Mouse (Mus musculus) E14TG2a.4 (cell line): ENCODE results near the gene Smg7.
"Not testable (repeated sequence)": the region's sequence is repeated elsewhere in the genome, so short reads cannot be mapped to it uniquely, and the experiment has no call there.

Source experiments
- H3K27me3 ChIP-seq: 2 replicates; pipeline ENCODE4 v1.6.1; 2014; ENCODE audit warnings: low read length, control low read depth; ENCODE audit not compliant: insufficient read depth
- H3K36me3 ChIP-seq: 2 replicates; pipeline ENCODE4 v1.6.1; 2014; ENCODE audit warnings: low read length, control low read depth; ENCODE audit not compliant: insufficient read depth
- H3K4me1 ChIP-seq: replicated peaks from 2 replicates; pipeline ENCODE4 v1.6.1; 2014; ENCODE audit warnings: low read depth, low read length, control low read depth
- H3K4me3 ChIP-seq: replicated peaks from 2 replicates; pipeline ENCODE4 v1.5.1; 2014; ENCODE audit warnings: mild to moderate bottlenecking, low read length
- H3K9me3 ChIP-seq: 2 replicates; pipeline ENCODE4 v1.6.1; 2014; ENCODE audit warnings: low read length, control low read depth
- CTCF ChIP-seq: conservative IDR thresholded peaks from 2 replicates; pipeline ENCODE4 v1.5.1; 2014; ENCODE audit warnings: low read length
- NANOG ChIP-seq: IDR thresholded peaks from 2 replicates; pipeline ENCODE4 v1.6.1; 2014; ENCODE audit warnings: borderline replicate concordance, low read length, mixed read lengths
- POU5F1 ChIP-seq: IDR thresholded peaks from 2 replicates; pipeline ENCODE4 v1.6.1; 2014; ENCODE audit warnings: low read length, borderline replicate concordance

Smg7 gene

DNA sequence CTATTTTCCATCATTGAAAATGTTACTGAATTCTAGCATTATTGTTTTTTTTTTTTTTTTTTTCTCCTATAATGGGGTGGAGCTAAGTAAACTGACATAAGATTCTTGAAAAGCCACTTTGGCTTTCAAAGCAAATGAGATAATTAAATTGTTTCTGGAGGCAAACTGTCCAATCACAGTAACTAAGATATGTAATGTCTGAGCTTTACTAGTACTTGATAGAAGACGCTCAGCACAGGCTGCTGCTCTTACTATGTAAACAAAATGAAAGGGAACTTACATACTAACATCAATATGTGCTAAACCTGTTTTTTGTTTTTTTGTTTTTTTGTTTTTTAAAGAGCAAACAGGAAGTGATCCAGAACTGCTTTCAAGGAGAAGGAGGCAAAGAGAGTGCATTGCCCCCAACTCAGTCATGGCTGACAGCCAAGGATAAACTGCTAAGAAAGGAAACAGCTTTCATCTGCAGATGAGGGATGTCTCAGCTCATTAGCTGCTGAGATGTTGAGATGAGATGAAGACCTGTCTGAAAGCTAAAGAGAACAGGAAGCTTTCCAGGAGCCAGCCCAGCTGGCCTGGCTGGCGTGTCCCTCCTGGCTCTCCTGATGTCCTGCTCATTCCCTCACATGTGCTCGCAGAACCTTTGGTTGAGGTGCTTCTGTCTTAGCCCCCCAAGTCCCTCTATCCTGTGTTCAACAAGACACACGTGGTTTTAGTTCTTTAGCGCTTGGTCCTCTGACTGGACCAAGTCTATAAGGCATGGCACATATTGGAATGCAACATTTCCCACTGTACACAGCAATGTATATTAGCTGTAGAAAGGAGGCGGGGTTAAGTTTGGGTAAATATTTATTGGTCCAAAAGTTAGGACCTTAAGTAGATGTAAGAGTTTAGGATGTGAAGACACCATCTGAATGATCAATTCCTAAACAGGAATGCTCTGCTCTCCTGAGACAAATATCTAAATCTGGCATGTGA is 11.3 kb upstream of the Smg7 start:
- H3K9me3 ChIP-seq, result no peaks in the 10 kb centered on the region
- H3K4me3 ChIP-seq, result no peak overlapping the region
- no peaks in the 10 kb centered on the region for H3K36me3 ChIP-seq
- TF ChIP-seq NANOG (no peak), POU5F1 (no peak), CTCF (no peak)
- no peaks in the 10 kb centered on the region for H3K27me3 ChIP-seq
- peaks cover 59% of the 10 kb centered on the region for H3K4me1 ChIP-seq

GRCm38 (mm10) chr1:152904469-152904868 is 2.0 kb upstream of the Smg7 start:
- Histone ChIP-seq H3K27me3 (no peaks in the 10 kb centered on the region), H3K4me1 (peaks cover 47% of the 10 kb centered on the region), H3K9me3 (no peaks in the 10 kb centered on the region), H3K4me3 (peak overlapping the region; percentile 92; the same call in 1 of the 2 replicates), H3K36me3 (peaks cover 3% of the 10 kb centered on the region; the same call in 1 of the 2 replicates)
- TF ChIP-seq CTCF, result no peak
- no peak for TF ChIP-seq POU5F1
- no peak for TF ChIP-seq NANOG

DNA sequence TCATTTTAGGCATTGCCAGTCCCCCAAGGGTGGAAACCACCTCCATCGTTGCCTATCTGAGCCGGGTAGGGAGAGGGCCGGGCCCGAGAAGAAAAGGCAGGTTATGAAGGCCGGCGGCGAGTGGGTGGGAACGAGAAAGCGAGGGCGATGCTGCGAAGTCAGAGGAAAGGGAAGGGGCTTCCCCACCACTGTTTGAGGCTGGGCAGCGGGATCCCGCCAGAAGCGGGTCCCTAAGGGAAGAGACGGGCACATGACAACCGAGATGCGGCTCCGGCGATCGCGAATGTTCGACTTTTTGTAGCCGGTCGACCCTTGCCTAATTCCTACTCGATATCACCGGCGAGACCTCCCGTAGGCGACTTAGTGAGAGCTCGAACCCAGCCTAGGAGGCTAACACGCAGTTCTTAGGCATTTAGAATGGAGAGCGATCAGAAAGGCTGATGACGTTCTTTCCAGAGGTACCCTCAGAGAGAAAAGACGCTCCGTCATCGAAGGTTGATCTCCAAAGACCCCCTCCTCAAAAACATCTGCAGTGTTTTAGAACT is 1.2 kb upstream of the Smg7 start:
- H3K9me3 ChIP-seq, result no peaks in the 10 kb centered on the region
- peak overlapping the region; percentile 92 for H3K4me3 ChIP-seq
- H3K4me1 ChIP-seq, result peaks cover 52% of the 10 kb centered on the region
- no peaks in the 10 kb centered on the region for H3K27me3 ChIP-seq
- TF ChIP-seq NANOG, result no peak
- no peak for TF ChIP-seq POU5F1
- TF ChIP-seq CTCF, result no peak
- H3K36me3 ChIP-seq, result peaks cover 8% of the 10 kb centered on the region; the same call in 1 of the 2 replicates

GRCm38 (mm10) chr1:152902665-152903516 is 445 bp upstream of the Smg7 start:
- H3K27me3 ChIP-seq, result no peaks in the 10 kb centered on the region
- H3K9me3 ChIP-seq, result no peaks in the 10 kb centered on the region

GRCm38 (mm10) chr1:152901419-152901764 is 1.1 kb downstream of the Smg7 start:
- peaks cover 23% of the 10 kb centered on the region for H3K36me3 ChIP-seq
- no peaks in the 10 kb centered on the region for H3K27me3 ChIP-seq
- H3K4me3 ChIP-seq, result peak overlapping the region; percentile 94
- H3K9me3 ChIP-seq, result no peaks in the 10 kb centered on the region
- H3K4me1 ChIP-seq, result peaks cover 67% of the 10 kb centered on the region
- TF ChIP-seq CTCF, result no peak
- no peak for TF ChIP-seq NANOG
- no peak for TF ChIP-seq POU5F1

More at GRCm38 (mm10) chr1:152902665-152903516, 445 bp upstream of the Smg7 start:
- Histone ChIP-seq H3K4me1 (peaks cover 55% of the 10 kb centered on the region), H3K36me3 (peaks cover 10% of the 10 kb centered on the region), H3K4me3 (peak overlapping the region; percentile 94)
- no peak for TF ChIP-seq CTCF

DNA sequence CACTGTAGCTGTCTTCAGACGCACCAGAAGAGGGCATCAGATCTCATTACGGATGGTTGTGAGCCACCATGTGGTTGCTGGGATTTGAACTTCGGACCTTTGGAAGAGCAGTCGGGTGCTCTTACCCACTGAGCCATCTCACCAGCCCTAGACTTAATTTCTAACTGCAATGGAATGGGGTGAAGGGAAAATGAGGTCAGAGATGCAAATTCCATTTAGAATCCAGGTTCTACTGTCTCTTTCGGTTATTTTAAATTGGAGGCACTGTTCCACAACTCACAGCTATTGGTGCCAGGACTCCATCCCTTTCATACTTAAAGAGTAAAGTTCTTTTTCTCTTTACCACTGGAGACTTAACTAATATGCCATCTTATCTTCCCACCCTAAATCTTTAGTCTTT is 14.4 kb downstream of the Smg7 start:
- H3K9me3 ChIP-seq, H3K4me3 ChIP-seq, H3K27me3 ChIP-seq: not testable (repeated sequence)
- H3K4me1 ChIP-seq, result peaks cover 26% of the 10 kb centered on the region
- H3K36me3 ChIP-seq, result peaks cover 24% of the 10 kb centered on the region

- Histone ChIP-seq H3K4me3 (no peak overlapping the region), H3K4me1 (peaks cover 25% of the 10 kb centered on the region), H3K9me3 (no peaks in the 10 kb centered on the region), H3K36me3 (peaks cover 61% of the 10 kb centered on the region), H3K27me3 (no peaks in the 10 kb centered on the region)
- TF ChIP-seq CTCF (no peak), NANOG (no peak), POU5F1 (no peak)
These were observed 31.4 kb downstream of the Smg7 start for GRCm38 (mm10) chr1:152871031-152871430.

GRCm38 (mm10) chr1:152869901-152870300 is 32.5 kb downstream of the Smg7 start:
- Histone ChIP-seq H3K4me1 (peaks cover 20% of the 10 kb centered on the region), H3K4me3 (no peak overlapping the region), H3K27me3 (no peaks in the 10 kb centered on the region), H3K36me3 (peaks cover 67% of the 10 kb centered on the region), H3K9me3 (no peaks in the 10 kb centered on the region)
- TF ChIP-seq POU5F1 (no peak), CTCF (no peak), NANOG (no peak)
